ENCODE assay signal across 17 mouse cellular contexts in genomic region chr2:85157382-85157781, GRCm38 (mm10). TPM values are rescaled to one million over a fixed set of nuclear protein-coding genes. Genes with fewer than 3 reads are reported as not detected.
"Had no signal": no experiment of that assay in that cellular context is flagged by ENCODE, and none has a peak within 500 bp of the region (broad histone marks: within the 10 kb centered on the region; RNA-seq: fewer than 3 reads in every experiment).

No protein-coding gene starts in this region.

- H3K27me3 ChIP-seq: neural tube, embryonic 13.5 days; neural tube, embryonic 15.5 days; stomach, embryonic 15.5 days had no signal

- H3K4me1 ChIP-seq: stomach, embryonic 15.5 days had no signal

- H3K27ac ChIP-seq: neural tube, embryonic 13.5 days; neural tube, embryonic 15.5 days; stomach, embryonic 15.5 days; stomach, postnatal 0 days had no signal

- H3K9ac ChIP-seq: neural tube, embryonic 13.5 days; neural tube, embryonic 15.5 days; stomach, embryonic 15.5 days had no signal

- H3K36me3 ChIP-seq: neural tube, embryonic 13.5 days; neural tube, embryonic 15.5 days; stomach, embryonic 15.5 days had no signal

- DNase-seq: retina, postnatal 1 day; right cerebral cortex, adult 18-20 months; right cerebral cortex, postnatal 14 days; right cerebral cortex, postnatal 25 days; right cerebral cortex, postnatal 4 days; spleen, adult 18-20 months; thymus, adult 18-20 months; thymus, adult 2 months; thymus, postnatal 14 days; thymus, postnatal 25 days; thymus, postnatal 36 days; thymus, postnatal 4 days had no signal

- H3K4me2 ChIP-seq: neural tube, embryonic 13.5 days; neural tube, embryonic 15.5 days; stomach, embryonic 15.5 days had no signal

- H3K9me3 ChIP-seq: neural tube, embryonic 13.5 days; neural tube, embryonic 15.5 days; stomach, embryonic 15.5 days had no signal

- H3K4me3 ChIP-seq: neural tube, embryonic 13.5 days; neural tube, embryonic 15.5 days; stomach, embryonic 15.5 days had no signal

RNA-seq across cellular contexts. Expression of gene Lrrc55, which starts 39.6 kb away (rescaled TPM):
- total RNA-seq: neutrophil, adult 5-6 weeks had no signal
